Mouse (Mus musculus): Measurements from ENCODE around the gene Gm10639.
"Not testable (repeated sequence)": the region's sequence is repeated elsewhere in the genome, so short reads cannot be mapped to it uniquely, and the experiment has no call there.

GRCm38 (mm10) chr9:78289723-78290122 lies at the start of gene Gm10639:
- not testable (repeated sequence) for TF ChIP-seq ZNF384 (IDR thresholded peaks at IDR 0.05; ENCODE audit: low read depth, low read length); HCFC1 (IDR thresholded peaks at IDR 0.05; ENCODE audit: borderline replicate concordance, insufficient read depth, low read length); MAFK (IDR thresholded peaks at IDR 0.05; ENCODE audit: insufficient read depth, low read depth, low read length); ZC3H11A (IDR thresholded peaks at IDR 0.05; ENCODE audit: borderline replicate concordance, low read depth, low read length)

Data from ES-E14 (cell line).